Mouse (Mus musculus) spleen, adult 2 months (tissue): Measurements from ENCODE around the gene Zzef1.

Source experiments
- CTCF ChIP-seq: fragments of 200-500 bp; IDR thresholded peaks from 2 replicates; pipeline ENCODE4 v1.5.1; 2011; ENCODE audit warnings: mild to moderate bottlenecking, inconsistent platforms; ENCODE audit not compliant: insufficient read depth, insufficient read length, insufficient replicate concordance; ENCODE audit errors: extremely low read depth
- POLR2A ChIP-seq: fragments of 200-500 bp; IDR thresholded peaks from 2 replicates; pipeline ENCODE4 v1.6.1; 2011; ENCODE audit warnings: low read depth, low read length, inconsistent platforms

- no peak for TF ChIP-seq CTCF
- TF ChIP-seq POLR2A: no peak
Observed at GRCm38 (mm10) chr11:72953116-72953439, 157.1 kb downstream of the Zzef1 start.
